Mouse (Mus musculus): ENCODE measurements around the gene Hyal6.

The Hyal6 gene

DNA sequence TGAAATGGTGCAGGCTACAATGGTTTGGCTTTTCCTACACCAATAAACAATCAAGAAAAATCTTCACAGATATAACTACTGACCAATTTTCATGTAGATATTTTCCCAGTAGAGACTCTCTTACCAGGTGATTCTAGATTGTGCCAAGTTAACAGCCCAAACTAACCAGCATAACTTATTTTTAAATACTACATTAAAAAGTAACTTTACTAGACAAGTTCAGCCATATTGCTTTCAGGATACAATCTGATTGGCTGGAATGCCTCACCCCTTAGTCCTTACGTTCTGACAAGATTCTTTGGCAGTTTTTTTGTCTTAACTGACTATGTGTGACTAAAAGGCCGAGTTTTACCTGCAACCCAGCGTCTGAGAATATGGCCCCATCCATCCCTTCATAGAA lies at the start of gene Hyal6:
Hyal6 (plus strand) TSS at position 301 of the 400 bp plus-strand sequence.
- DNase-seq (ENCODE audit: low read depth, low spot score), result no peak

DNA sequence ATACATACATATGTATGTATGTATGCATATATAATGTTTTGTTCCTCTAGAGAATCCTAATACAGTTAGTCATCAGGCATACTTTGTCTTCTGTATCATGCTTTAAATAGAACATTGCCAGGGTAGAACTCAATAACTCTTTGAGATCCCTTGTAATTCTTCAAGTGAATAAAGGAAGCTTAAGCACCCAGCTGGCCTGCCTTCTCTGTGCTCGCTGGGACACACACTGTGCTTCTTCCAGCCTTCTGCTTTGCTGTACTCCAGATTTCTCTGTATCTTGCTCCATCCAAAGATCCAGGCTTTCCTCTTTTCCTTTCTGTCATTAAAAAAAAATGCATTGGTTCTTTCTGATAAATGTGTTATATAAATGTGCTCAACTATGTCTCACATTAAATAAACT lies 45.2 kb upstream of the Hyal6 start:
- DNase-seq (ENCODE audit: low read depth, low spot score), result no peak

DNA sequence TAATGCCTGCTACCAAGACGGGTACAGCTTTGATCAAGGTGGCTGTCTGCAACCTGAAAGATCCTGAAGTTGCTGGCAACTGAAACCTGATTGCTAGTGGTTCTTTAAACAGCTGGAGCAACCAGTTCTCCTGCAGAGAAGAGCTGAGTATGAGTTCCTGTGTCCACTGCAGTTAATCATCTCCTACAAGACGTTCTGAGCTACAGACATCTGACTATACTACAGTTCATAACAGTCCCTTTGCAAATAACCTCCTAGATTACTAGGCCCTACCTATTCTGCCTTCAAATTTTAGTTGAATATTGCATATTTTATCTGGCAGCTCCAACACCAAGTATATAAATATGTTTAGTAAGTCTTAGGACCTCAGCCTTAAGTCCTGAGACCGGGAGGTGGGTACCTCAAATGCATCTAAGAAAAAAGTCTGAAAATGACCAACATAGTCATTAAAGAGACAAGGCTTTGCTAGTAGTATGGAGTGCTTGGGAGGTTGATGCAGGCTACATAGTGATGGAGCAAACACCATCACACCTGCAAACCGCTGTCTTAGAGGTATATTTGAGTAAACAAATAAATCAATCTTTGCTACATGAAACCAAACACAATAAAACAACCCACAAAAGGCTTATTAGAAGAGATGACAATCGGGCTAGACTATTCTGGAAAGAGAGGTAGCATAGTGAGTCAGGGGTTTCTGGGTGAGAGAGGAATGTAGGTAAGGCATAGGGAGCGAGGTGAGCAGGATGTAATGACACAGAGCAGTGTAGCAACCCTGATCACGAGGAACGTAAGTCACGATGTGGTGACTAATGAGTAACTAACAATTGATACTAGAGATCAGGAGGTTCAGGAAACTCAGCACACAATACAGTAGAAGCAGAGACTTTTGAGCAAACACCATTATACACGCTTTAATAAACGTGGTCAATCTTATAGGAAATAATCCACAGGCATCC lies 38.3 kb upstream of the Hyal6 start:
- DNase-seq (ENCODE audit: low read depth, low spot score), result no peak

DNA sequence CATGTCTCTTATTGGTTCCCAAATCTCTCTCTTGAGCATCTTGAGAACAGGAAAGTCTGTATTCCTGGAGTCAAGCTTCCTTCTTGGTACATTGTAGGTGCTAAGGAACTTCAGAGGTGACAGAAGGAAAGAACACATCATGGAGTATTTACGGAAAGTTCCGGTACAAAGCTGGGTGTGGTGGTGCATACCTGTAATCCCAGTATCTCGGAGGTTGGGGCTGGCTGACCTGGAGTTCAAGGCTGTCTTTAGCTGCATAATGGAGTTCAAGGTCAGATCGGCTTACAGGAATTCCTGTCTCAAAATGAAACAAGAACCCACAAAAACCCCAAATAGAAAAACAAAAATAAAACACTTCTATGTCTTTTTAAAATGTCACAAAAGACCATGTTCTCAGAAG lies 36.9 kb upstream of the Hyal6 start:
- DNase-seq (ENCODE audit: low read depth, low spot score), result no peak

DNA sequence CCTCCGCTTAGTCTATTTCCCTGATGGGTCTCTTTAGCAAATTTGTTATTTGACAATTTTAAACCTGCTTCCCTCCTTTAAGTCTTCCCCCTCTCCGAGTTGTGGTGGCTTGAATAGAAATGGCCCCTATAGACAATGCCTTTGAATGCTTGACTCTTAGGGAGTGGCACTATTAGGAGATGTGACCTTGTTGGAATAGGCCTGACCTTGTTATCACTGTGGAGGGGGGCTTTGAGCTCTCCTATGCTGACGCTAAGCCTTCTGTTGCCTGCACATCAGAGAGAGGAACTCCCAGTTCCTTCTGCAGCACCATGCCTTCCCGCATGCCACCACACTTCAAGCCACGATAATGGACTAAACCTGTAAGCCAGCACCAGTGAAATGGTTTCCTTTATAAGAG lies 35.8 kb upstream of the Hyal6 start:
- no peak for DNase-seq (ENCODE audit: low read depth, low spot score)

DNA sequence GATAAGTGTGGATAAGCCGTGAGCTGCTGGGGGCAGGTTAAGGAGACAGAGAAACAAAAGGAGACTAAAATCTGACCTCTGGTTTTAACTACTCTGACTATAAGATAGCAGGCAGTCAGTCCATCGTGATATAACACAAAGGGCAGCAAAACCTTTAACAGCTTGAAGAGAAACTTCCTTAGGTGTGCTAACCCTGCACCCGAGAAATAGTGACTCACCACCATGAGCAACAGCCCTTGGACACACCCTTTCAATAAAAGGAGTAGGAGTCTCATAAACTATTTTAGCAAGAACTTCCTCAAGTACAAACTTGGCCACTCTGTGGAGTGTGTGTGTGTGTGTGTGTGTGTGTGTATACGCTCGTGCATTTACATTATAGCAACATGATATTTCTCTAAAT lies 26.0 kb upstream of the Hyal6 start:
- no peak for DNase-seq (ENCODE audit: low read depth, low spot score)

DNA sequence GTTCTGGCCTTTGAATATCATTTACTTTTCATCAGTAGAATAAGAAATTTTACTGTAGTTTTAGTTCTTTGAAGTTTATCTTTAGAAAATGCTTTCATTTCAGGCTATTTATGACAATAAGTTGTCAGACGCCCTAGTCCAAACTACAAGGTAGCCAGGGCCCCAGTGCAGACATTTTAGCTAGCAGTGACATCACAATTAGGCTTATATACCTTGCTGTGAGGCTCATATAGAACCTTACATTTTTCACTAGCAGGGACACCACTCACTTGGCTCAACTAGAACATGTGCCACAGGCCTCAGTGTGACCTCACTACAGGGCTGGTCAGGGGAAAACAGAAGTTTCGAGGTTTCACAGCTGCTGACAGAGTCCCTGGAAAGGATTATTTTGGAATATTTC lies 25.5 kb upstream of the Hyal6 start:
- DNase-seq (ENCODE audit: low read depth, low spot score), result no peak

DNA sequence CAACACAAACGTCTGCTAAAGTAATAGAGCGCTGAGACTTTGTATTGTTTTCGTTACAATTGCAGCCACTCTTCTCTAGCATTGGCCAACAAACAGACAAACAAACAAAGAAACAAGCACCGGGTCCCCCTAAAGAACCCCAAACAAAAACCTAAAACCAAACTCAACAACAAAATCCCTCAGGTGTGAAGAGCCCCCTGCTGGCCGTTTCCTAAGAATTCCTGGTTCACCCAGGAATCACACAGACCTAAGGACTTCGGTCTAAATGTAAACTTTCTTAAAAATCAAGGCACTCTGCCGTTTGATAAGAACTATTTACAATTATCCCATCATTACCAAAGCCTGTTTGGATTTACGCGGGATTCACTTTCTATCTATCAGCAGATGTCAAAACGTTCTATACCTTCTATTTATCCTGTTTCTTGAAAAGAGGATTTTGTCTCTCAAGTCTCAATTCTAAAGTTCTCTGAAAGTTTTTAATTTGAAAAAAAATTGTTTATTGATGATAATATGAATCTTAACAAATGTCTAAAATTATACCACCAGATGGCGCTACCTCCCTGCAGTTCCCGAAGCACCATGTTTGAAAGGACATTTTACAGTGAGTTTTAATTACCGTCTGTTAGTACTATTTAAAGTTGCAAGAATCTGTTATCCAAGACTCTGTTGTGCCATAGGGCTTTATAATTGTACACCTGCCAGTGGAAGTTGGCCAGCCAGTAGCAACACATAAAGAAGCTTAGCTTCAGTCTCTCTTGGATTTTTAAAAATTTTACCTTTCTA lies 11.5 kb upstream of the Hyal6 start:
- DNase-seq (ENCODE audit: low read depth, low spot score), result peak; percentile 2

DNA sequence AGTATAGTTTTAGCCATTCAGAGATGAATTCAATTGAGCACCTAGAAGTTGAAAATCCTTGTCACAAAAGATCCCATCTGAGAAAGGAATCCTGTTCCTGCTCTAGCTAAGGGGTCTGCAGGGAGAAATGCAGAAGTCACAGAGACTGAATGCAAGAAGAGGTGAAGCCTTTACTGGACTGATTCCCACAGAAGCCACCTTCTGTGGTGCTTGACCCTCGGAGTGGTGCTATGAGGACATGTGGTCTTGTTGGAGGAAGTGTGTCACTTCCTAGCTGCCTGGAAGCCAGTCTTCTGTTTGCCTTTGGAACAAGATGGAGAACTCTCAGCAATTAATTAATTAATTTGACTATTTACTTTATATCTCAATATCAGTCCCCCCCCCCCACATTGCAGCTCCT lies 4.9 kb upstream of the Hyal6 start:
- DNase-seq (ENCODE audit: low read depth, low spot score), result no peak

DNA sequence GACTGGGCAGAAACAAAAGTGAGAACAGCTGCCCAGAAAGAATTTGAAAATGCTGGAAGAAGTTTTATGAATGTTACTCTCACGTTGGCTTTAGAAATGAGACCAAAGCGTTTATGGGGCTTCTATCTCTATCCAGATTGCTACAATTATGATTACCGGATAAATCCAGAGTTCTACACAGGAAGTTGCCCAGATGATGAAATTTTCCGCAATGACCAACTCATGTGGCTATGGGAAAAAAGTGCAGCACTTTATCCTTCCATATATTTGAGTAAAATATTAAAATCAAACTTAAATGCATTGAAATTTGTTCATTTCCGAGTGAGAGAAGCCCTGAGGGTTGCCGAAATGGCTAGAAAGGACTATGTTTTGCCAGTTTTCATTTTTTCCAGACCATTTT lies 1.5 kb downstream of the Hyal6 start:
- DNase-seq (ENCODE audit: low read depth, low spot score), result no peak

DNA sequence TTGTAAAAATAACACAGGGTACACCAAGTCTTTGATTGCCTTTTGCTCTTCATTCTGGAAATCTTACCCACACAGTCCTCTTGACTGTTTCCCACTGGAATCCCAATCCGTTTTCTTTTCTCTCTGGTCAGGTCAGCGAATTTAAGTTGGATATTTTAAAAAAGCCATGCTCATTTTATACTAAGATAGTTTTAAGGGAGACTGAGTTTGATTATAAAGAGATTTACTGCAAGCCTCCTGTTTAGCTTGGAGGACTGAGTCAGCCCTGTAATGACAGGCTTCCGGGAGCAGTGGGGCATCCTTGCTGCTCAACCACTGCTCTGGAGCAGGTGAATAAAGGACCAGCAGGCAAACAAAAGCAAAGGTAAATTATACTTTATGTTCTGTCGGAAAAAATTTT lies 15.0 kb downstream of the Hyal6 start, which contains the start of gene Hyal4:
Hyal4 (plus strand) TSS at position 301 of the 400 bp plus-strand sequence.
- no peak for DNase-seq (ENCODE audit: low read depth, low spot score)

DNA sequence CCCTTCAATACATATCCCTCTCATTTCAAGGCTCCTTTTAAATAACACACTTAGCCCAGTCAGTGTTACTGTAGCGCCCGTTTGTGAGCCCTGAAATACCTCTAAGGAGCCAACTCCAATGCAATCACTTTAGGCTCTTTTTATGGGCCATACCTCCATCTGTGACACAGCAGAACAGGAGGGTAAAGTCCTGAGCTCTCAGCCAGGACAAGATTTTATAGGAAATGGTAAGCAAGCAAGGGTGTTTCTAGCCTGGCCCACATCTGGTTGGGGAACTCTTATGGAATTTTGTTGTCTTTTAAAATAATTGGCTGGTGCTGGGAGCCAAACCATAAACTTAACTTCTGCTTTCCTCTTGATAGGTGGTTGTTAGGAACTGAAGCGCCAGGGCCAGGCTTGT lies 26.2 kb downstream of the Hyal6 start:
- DNase-seq (ENCODE audit: low read depth, low spot score), result no peak

DNA sequence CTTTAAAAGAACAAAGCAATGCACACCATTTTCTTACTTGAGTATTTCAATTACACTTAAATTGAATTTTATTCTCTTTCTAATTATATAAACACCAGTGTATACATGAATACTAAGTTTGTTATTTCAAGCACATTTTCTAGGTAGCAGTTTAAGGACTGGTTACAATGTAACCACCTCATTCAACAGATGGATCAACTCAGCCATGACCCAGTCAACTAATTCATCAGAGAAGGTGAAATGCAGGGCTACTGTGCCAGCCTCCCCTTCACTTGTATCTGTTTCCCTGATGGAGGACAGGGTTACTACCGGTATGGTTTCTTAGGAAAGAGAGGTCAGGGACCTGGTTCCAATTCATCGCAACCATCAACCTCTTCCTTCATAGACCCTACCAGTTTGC lies 33.2 kb downstream of the Hyal6 start:
- DNase-seq (ENCODE audit: low read depth, low spot score), result no peak

DNA sequence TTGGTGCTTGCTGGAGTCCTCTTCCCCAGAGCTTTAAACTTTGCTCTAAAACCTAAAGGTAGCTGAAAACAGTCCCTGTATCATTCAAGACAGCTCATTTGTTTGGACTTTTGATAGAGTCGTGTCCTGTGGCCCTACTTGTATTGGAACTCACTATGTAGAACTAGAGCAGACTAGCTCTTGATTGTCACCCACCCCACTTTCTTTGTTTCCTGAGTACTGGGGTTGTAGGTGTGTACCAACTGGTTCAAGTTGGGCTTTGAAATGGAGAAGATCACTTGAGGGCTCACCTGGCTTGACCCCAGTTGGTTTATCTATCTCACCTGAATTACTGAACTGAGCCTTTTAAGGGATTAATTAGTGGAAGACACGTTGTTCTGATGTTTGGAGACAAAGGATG lies 46.1 kb downstream of the Hyal6 start:
- DNase-seq (ENCODE audit: low read depth, low spot score), result no peak

DNA sequence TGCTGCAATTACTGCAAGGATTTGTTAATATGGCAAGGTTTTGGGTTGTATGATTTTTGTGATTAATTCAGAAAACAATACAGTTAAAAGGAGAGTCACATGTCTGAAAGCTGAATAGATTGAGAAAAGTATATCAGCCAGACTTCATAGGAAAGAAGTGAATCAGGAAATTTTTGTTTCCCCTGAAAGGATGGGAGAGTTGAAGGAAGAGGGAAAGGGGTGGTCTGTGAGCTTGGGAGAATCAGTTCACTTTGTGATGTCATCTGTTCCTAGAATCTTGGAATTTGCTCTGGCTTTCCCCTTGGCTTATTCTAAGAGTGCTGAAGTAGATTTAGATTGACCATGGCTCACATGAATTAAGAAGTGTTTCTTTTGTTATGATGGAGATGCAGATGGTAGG lies 57.8 kb downstream of the Hyal6 start, which contains the start of gene Spam1:
Spam1 (plus strand) TSS at position 301 of the 400 bp plus-strand sequence.
- no peak for DNase-seq (ENCODE audit: low read depth, low spot score)

Measured in c-Kit-negative CD71-positive TER-119-positive erythroid progenitor cells, embryonic 14.5 days (primary cell).